Mouse (Mus musculus) right cerebral cortex, postnatal 36 days (tissue): ENCODE measurements around the gene Olfr1225.
"Not testable (repeated sequence)": the region's sequence is repeated elsewhere in the genome, so short reads cannot be mapped to it uniquely, and the experiment has no call there.

Experiments
- DNase-seq, 2 experiments: peaks; one replicate each; pipeline ENCODE4 v3.0.0; 2022; ENCODE audit warnings: low spot score in 2 of 2, mixed read lengths in 1 of 2

The Olfr1225 gene

GRCm38 (mm10) chr2:89174569-89174968 is at the start of gene Olfr1225:
Gene Olfr1225, minus strand, starts transcription at chr2:89174669.
- no peak for DNase-seq

GRCm38 (mm10) chr2:89199948-89200347 is 25.5 kb upstream of the Olfr1225 start, which contains the start of gene Olfr1226:
Gene Olfr1226, minus strand, starts transcription at chr2:89200048.
- DNase-seq: no peak

GRCm38 (mm10) chr2:89196325-89196982 is 22.0 kb upstream of the Olfr1225 start:
- no peak for DNase-seq

GRCm38 (mm10) chr2:89164711-89165110 is 9.8 kb downstream of the Olfr1225 start:
- not testable (repeated sequence) for DNase-seq

GRCm38 (mm10) chr2:89163991-89164390 is 10.5 kb downstream of the Olfr1225 start, which contains the start of gene Olfr1224-ps1:
Gene Olfr1224-ps1, minus strand, starts transcription at chr2:89164091.
- DNase-seq: not testable (repeated sequence)

DNA sequence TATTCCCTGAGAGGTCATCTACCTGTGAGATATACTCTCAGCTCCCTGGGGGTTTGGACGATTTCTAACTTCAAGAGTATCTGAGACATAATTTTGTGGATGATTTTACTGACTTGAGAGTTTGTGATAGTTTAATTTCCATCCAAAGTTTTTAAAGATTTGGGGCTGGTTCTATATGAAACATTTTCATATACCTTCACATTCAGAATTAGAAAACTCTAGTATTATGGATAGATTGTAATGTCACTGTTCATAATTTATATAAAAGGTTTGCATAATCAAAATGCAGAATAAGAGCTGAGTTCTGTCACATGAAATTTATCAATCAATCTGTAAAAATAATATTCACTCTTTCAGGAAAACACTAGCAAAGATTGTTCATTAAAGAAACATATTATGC is 23.0 kb downstream of the Olfr1225 start, which contains the start of gene Olfr1223:
Gene Olfr1223 (minus strand): TSS at position 101 of the 400 bp plus-strand sequence.
- DNase-seq: no peak

DNA sequence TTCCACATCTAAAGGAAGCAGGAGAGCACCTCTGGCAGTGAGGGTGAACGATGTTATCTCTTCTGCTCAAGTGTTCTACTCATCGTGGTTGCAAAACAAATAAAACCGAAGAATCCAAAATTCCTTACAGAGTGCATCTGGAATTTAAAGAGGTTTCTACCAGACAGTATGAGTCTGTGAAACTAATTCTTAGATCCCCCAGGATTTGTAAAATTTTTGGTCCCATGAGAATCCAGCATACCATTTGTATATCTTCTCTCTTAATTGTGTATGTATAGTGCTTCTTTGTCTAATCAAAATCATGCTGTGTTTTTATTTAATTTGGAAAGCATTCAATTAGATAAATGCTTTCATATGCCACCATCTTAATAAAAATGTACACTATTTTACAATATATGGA is 41.5 kb downstream of the Olfr1225 start, which contains the start of gene Olfr1222:
Gene Olfr1222 (minus strand): TSS at position 101 of the 400 bp plus-strand sequence.
- DNase-seq: no peak
